Mouse (Mus musculus): ENCODE measurements around the gene Vmn1r142.
"Not testable (repeated sequence)": the region's sequence is repeated elsewhere in the genome, so short reads cannot be mapped to it uniquely, and the experiment has no call there.

The Vmn1r142 gene

GRCm38 (mm10) chr7:22163935-22164334 lies at the start of gene Vmn1r142:
Gene Vmn1r142 (minus strand): TSS chr7:22164035.
- not testable (repeated sequence) for DNase-seq

GRCm38 (mm10) chr7:22201164-22201563 lies 37.3 kb upstream of the Vmn1r142 start, which contains the start of gene Gm8653:
Gene Gm8653 (minus strand): TSS chr7:22201264.
- not testable (repeated sequence) for DNase-seq

- DNase-seq = not testable (repeated sequence)
Measured at GRCm38 (mm10) chr7:22189077-22189476, 25.2 kb upstream of the Vmn1r142 start, which contains the start of gene Vmn1r143. Gene Vmn1r143 (plus strand): TSS chr7:22189377.

GRCm38 (mm10) chr7:22134641-22135040 lies 29.2 kb downstream of the Vmn1r142 start, which contains the start of gene Gm10666:
Gene Gm10666 (minus strand): TSS chr7:22134741.
- DNase-seq = not testable (repeated sequence)

GRCm38 (mm10) chr7:22118145-22118544 lies 45.7 kb downstream of the Vmn1r142 start, which contains the start of gene Gm16451:
Gene Gm16451 (minus strand): TSS chr7:22118245.
- DNase-seq = not testable (repeated sequence)
